Mouse (Mus musculus) C2C12 (cell line): ENCODE data around the gene Usp35. TPM values are rescaled to one million over a fixed set of nuclear protein-coding genes. Genes with fewer than 3 reads are reported as not detected.

ENCODE experiments used
- H3K27me3 ChIP-seq: one replicate; pipeline ENCODE4 v1.6.1; 2011; ENCODE audit not compliant: control insufficient read depth, insufficient read depth, insufficient read length
- H3K36me3 ChIP-seq: one replicate; pipeline ENCODE4 v1.6.1; 2011; ENCODE audit not compliant: control insufficient read depth, insufficient read depth
- H3K4me3 ChIP-seq: one replicate; pipeline ENCODE4 v1.5.1; 2011; ENCODE audit warnings: mild to moderate bottlenecking, control low read depth; ENCODE audit not compliant: poor library complexity, insufficient read depth, severe bottlenecking
- H3K79me2 ChIP-seq: one replicate; pipeline ENCODE4 v1.6.1; 2011; ENCODE audit not compliant: control insufficient read depth, insufficient read depth
- H3K79me3 ChIP-seq: one replicate; pipeline ENCODE4 v1.6.1; 2011; ENCODE audit warnings: low read depth, control low read depth
- H3ac ChIP-seq: one replicate; pipeline ENCODE3; 2011; ENCODE audit warnings: low read depth; ENCODE audit not compliant: control insufficient read depth, insufficient read length
- CEBPB ChIP-seq: IDR thresholded peaks from one replicate; pipeline ENCODE4 v1.6.1; 2011; ENCODE audit warnings: low read depth, mild to moderate bottlenecking, control low read depth, moderate library complexity
- CTCF ChIP-seq: IDR thresholded peaks from one replicate; pipeline ENCODE4 v1.5.1; 2011; ENCODE audit not compliant: control insufficient read depth, insufficient read depth, insufficient read length
- FOSL1 ChIP-seq: IDR thresholded peaks from one replicate; pipeline ENCODE4 v1.8.0; 2011; ENCODE audit warnings: mild to moderate bottlenecking, low read length; ENCODE audit not compliant: poor library complexity, insufficient read depth, severe bottlenecking
- MAX ChIP-seq: IDR thresholded peaks from one replicate; pipeline ENCODE4 v1.6.1; 2011; ENCODE audit warnings: mild to moderate bottlenecking, control low read depth
- MYOD1 ChIP-seq: IDR thresholded peaks from one replicate; pipeline ENCODE4 v1.6.1; 2011; ENCODE audit warnings: low read depth; ENCODE audit not compliant: control insufficient read depth, insufficient read length
- MYOG ChIP-seq: IDR thresholded peaks from one replicate; pipeline ENCODE4 v1.6.1; 2011; ENCODE audit not compliant: control insufficient read depth, insufficient read length; ENCODE audit errors: extremely low read depth
- USF1 ChIP-seq: IDR thresholded peaks from one replicate; pipeline ENCODE4 v1.6.1; 2011; ENCODE audit warnings: low read depth, mild to moderate bottlenecking, control low read depth, moderate library complexity
- polyA plus RNA-seq: library from polyadenylated mRNA; unstranded; fragments of >200 nt; fragmentation: generic; extraction: Trizol; gene quantifications from one replicate; pipeline ENCODE4 v1.2.1, GENCODE M21; 2012; ENCODE audit warnings: missing spikeins

Gene Usp35
- polyA plus RNA-seq, 1 experiment: 1.1 TPM

GRCm38 (mm10) chr7:97349438-97349837 lies 17.6 kb upstream of the Usp35 start:
- Histone ChIP-seq H3K79me2 (no peaks in the 10 kb centered on the region), H3K79me3 (no peaks in the 10 kb centered on the region), H3K4me3 (no peak overlapping the region), H3ac (no peak overlapping the region), H3K27me3 (no peaks in the 10 kb centered on the region), H3K36me3 (no peaks in the 10 kb centered on the region)
- TF ChIP-seq CTCF (no peak), MAX (no peak)

- no peaks in the 10 kb centered on the region for H3K36me3 ChIP-seq
- TF ChIP-seq MAX: no peak
- H3K79me2 ChIP-seq: no peaks in the 10 kb centered on the region
- H3K79me3 ChIP-seq: no peaks in the 10 kb centered on the region
- H3ac ChIP-seq: no peak overlapping the region
- H3K27me3 ChIP-seq: no peaks in the 10 kb centered on the region
- no peak overlapping the region for H3K4me3 ChIP-seq
Observed at GRCm38 (mm10) chr7:97348836-97349235, 17.0 kb upstream of the Usp35 start.

DNA sequence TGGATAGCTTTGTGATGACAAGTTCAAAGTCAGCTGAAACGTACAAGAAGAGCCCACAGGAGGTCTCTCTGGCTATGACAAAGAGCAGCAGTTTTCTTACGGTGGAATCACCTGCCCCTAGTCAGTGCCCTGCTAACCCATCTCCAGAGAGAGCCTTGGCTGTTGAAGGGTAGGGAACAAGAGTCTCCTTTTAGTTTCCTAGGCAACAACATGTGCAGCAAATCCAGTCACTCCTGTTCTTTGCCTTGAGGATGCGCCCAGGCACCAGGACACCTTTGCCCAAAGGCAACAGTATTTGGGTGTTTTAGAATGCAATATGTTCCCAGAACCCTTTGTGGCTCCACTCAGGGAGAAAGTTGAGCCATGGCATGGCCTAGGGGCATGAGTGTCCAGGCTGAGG lies 16.5 kb upstream of the Usp35 start:
- H3K36me3 ChIP-seq: no peaks in the 10 kb centered on the region
- H3K79me2 ChIP-seq: no peaks in the 10 kb centered on the region
- no peaks in the 10 kb centered on the region for H3K79me3 ChIP-seq
- no peak overlapping the region for H3ac ChIP-seq
- H3K4me3 ChIP-seq: no peak overlapping the region
- H3K27me3 ChIP-seq: no peaks in the 10 kb centered on the region
- TF ChIP-seq CTCF (no peak), FOSL1 (no peak), USF1 (no peak), MYOD1 (no peak), MYOG (no peak), CEBPB (no peak), MAX (no peak)

- H3K79me2 ChIP-seq: no peaks in the 10 kb centered on the region
- H3K27me3 ChIP-seq: no peaks in the 10 kb centered on the region
- no peak for TF ChIP-seq CEBPB
- TF ChIP-seq MYOD1: no peak
- TF ChIP-seq CTCF: no peak
- TF ChIP-seq USF1: no peak
- no peak for TF ChIP-seq MAX
- no peak for TF ChIP-seq MYOG
- no peak for TF ChIP-seq FOSL1
- H3K4me3 ChIP-seq: no peak overlapping the region
- no peak overlapping the region for H3ac ChIP-seq
- no peaks in the 10 kb centered on the region for H3K36me3 ChIP-seq
- no peaks in the 10 kb centered on the region for H3K79me3 ChIP-seq
Observed at GRCm38 (mm10) chr7:97347464-97347863, 15.6 kb upstream of the Usp35 start.

DNA sequence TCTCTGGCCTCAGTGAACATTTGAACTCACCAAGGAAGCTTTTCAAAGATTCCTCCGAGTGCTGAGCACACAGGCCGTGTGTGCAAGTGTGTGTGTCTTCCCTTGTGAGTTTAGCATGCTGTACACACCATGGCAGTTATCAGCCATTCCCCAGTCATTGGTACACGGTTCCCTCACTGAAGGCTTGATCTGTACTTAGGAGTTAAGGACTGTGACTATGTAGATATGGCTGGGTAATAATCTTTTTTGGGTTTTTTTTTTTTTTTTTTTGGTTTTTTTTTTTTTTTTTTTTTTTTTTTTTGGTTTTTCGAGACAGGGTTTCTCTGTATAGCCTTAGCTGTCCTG lies 15.0 kb upstream of the Usp35 start:
- TF ChIP-seq MYOD1 (no peak), CEBPB (no peak), USF1 (no peak), MAX (no peak), MYOG (no peak), CTCF (no peak)
- H3K4me3 ChIP-seq: no peak overlapping the region
- no peaks in the 10 kb centered on the region for H3K79me3 ChIP-seq
- no peaks in the 10 kb centered on the region for H3K36me3 ChIP-seq
- no peaks in the 10 kb centered on the region for H3K27me3 ChIP-seq
- no peak overlapping the region for H3ac ChIP-seq
- H3K79me2 ChIP-seq: no peaks in the 10 kb centered on the region

GRCm38 (mm10) chr7:97346111-97346821 lies 14.4 kb upstream of the Usp35 start:
- Histone ChIP-seq H3K79me3 (no peaks in the 10 kb centered on the region), H3K27me3 (no peaks in the 10 kb centered on the region), H3ac (no peak overlapping the region), H3K36me3 (no peaks in the 10 kb centered on the region), H3K4me3 (no peak overlapping the region), H3K79me2 (no peaks in the 10 kb centered on the region)
- TF ChIP-seq MYOD1 (no peak), MAX (no peak), FOSL1 (no peak), MYOG (no peak), CEBPB (no peak), USF1 (no peak), CTCF (no peak)
